Comparison of ENCODE assay signal across 16 mouse cellular contexts in genomic region chr14:48667396-48667795, GRCm38 (mm10). TPM values are rescaled to one million over a fixed set of nuclear protein-coding genes. Genes with fewer than 3 reads are reported as not detected.
DNase-seq lines count a peak whose midpoint lies in the region; ATAC-seq and TF ChIP-seq lines count a peak whose summit lies in the region.
"Had no signal": no experiment of that assay in that cellular context is flagged by ENCODE, and none has a peak within 500 bp of the region (broad histone marks: within the 10 kb centered on the region; RNA-seq: fewer than 3 reads in every experiment).

No protein-coding gene starts in this region.

- no peak for ATAC-seq in lung, embryonic 14.5 days (ENCODE audit: insufficient read depth)
- no peak for ATAC-seq in limb, embryonic 11.5 days (ENCODE audit: insufficient number of reproducible peaks, low FRiP score, low TSS enrichment, low read depth)
- ATAC-seq: CD4-positive, CD25-positive, alpha-beta regulatory T cell, adult 4 months had no signal

- H3K9me3 ChIP-seq in lung, embryonic 14.5 days (ENCODE audit: low read depth, low read length), result no peaks in the 10 kb centered on the region
- no peaks in the 10 kb centered on the region for H3K9me3 ChIP-seq in limb, embryonic 11.5 days (ENCODE audit: control insufficient read depth, low read length)
- H3K9me3 ChIP-seq: stomach, embryonic 15.5 days had no signal

- no peak for TF ChIP-seq CTCF in lung, embryonic 14.5 days (IDR thresholded peaks at IDR 0.05; ENCODE audit: low read depth)

- peaks cover 97% of the 10 kb centered on the region for H3K27me3 ChIP-seq in lung, embryonic 14.5 days (ENCODE audit: insufficient read depth, low read length)
- peaks cover 71% of the 10 kb centered on the region for H3K27me3 ChIP-seq in limb, embryonic 11.5 days (ENCODE audit: control insufficient read depth, insufficient read depth, low read length)

- H3K36me3 ChIP-seq in lung, embryonic 14.5 days (ENCODE audit: insufficient read depth), result no peaks in the 10 kb centered on the region
- H3K36me3 ChIP-seq in limb, embryonic 11.5 days (ENCODE audit: control insufficient read depth, insufficient read depth, low read length), result no peaks in the 10 kb centered on the region
- H3K36me3 ChIP-seq: stomach, embryonic 15.5 days had no signal

- no peaks in the 10 kb centered on the region for H3K4me1 ChIP-seq in lung, embryonic 14.5 days (ENCODE audit: insufficient read depth)
- no peaks in the 10 kb centered on the region for H3K4me1 ChIP-seq in limb, embryonic 11.5 days (ENCODE audit: control insufficient read depth, insufficient read depth, low read length)
- H3K4me1 ChIP-seq: stomach, embryonic 15.5 days had no signal

- no peak overlapping the region for H3K4me2 ChIP-seq in lung, embryonic 14.5 days
- H3K4me2 ChIP-seq in limb, embryonic 11.5 days (ENCODE audit: low read depth, severe bottlenecking), result no peak overlapping the region
- H3K4me2 ChIP-seq: stomach, embryonic 15.5 days had no signal

- WGBS in lung, embryonic 14.5 days, result 2% methylated on average over 12 of the region's 12 CpGs
- WGBS in limb, embryonic 11.5 days, result under 1% methylated on average over 12 of the region's 12 CpGs

- H3K9ac ChIP-seq in lung, embryonic 14.5 days, result no peak overlapping the region
- no peak overlapping the region for H3K9ac ChIP-seq in limb, embryonic 11.5 days (ENCODE audit: low read length)
- H3K9ac ChIP-seq: liver, embryonic 14.5 days; stomach, embryonic 15.5 days had no signal

- DNase-seq in lung, embryonic 14.5 days, result peak; percentile 48
- DNase-seq in lung, postnatal 36 days, result no peak
- DNase-seq in embryo, embryonic 9.5 days (ENCODE audit: extremely low spot score), result peak; percentile 62
- DNase-seq in limb, embryonic 11.5 days (ENCODE audit: low spot score), result peak; percentile 56
- DNase-seq in ovary, postnatal 14 days (ENCODE audit: low spot score), result no peak
- DNase-seq in ovary, postnatal 10 days (ENCODE audit: low spot score), result no peak
- no peak for DNase-seq in lung, postnatal 25 days (ENCODE audit: low spot score)
- DNase-seq: adrenal gland, postnatal 14 days; gastrocnemius, postnatal 36 days; heart, postnatal 14 days had no signal

- no peak overlapping the region for H3K4me3 ChIP-seq in lung, embryonic 14.5 days (ENCODE audit: low read depth, low read length)
- no peak overlapping the region for H3K4me3 ChIP-seq in limb, embryonic 11.5 days (ENCODE audit: low read depth, low read length)
- H3K4me3 ChIP-seq: left cerebral cortex, adult 2 months; megakaryocyte, embryonic 14.5 days; stomach, embryonic 15.5 days had no signal

- H3K27ac ChIP-seq in lung, embryonic 14.5 days (ENCODE audit: low read depth), result no peak overlapping the region
- H3K27ac ChIP-seq in limb, embryonic 11.5 days (replicated peaks; ENCODE audit: low read depth, low read length), result no peak overlapping the region
- H3K27ac ChIP-seq: kidney, postnatal 0 days; left cerebral cortex, adult 2 months; liver, embryonic 14.5 days; stomach, embryonic 15.5 days had no signal

RNA-seq across cellular contexts. Expression of gene Otx2, which starts 6.2 kb away (rescaled TPM):
- not detected in 2 replicates for polyA plus RNA-seq in lung, embryonic 14.5 days (2014; fragmentation: Nextera tagmentation; extraction: Ambion mirVana)
- not detected in 2 replicates for polyA plus RNA-seq in limb, embryonic 11.5 days (2014; fragmentation: Nextera tagmentation; extraction: Ambion mirVana)
- polyA plus RNA-seq: CD4-positive, CD25-positive, alpha-beta regulatory T cell, adult 4 months; kidney, postnatal 0 days had no signal

Comparison
In these comparisons a context has a peak if more than half of its experiments do, and no peak if none do; other contexts are left out.
1. DNase-seq: peak in lung, embryonic 14.5 days (single experiment), embryo, embryonic 9.5 days (single experiment) and limb, embryonic 11.5 days (single experiment); none in lung, postnatal 36 days (single experiment), ovary, postnatal 14 days (single experiment), ovary, postnatal 10 days (single experiment) and lung, postnatal 25 days (single experiment).